Mouse (Mus musculus) hindbrain, embryonic 15.5 days (tissue): ENCODE data around the gene Foxn3. TPM values are rescaled to one million over a fixed set of nuclear protein-coding genes. Genes with fewer than 3 reads are reported as not detected.
A peak's percentile ranks its signal among the peaks of the same experiment; 100 is the strongest.

Experiments used
- ATAC-seq: fragments of 200-750 bp; cut with Nextera tagmentation; 2 replicates; pipeline ENCODE4 v1.8.0; 2017; ENCODE audit warnings: low read depth, moderate number of reproducible peaks, moderate TSS enrichment; ENCODE audit not compliant: low FRiP score
- H3K27ac ChIP-seq: fragments of 300-500 bp; sonication (generic); replicated peaks from 2 replicates; pipeline ENCODE4 v1.5.1; 2015; ENCODE audit warnings: mild to moderate bottlenecking, inconsistent platforms
- H3K27me3 ChIP-seq: fragments of 300-500 bp; sonication (generic); 2 replicates; pipeline ENCODE4 v1.6.1; 2015; ENCODE audit warnings: control low read depth, inconsistent platforms
- H3K36me3 ChIP-seq: fragments of 300-500 bp; sonication (generic); 2 replicates; pipeline ENCODE4 v1.6.1; 2015; ENCODE audit warnings: control low read depth, inconsistent platforms
- H3K4me1 ChIP-seq: fragments of 300-500 bp; sonication (generic); replicated peaks from 2 replicates; pipeline ENCODE4 v1.6.1; 2015; ENCODE audit warnings: control low read depth, inconsistent platforms
- H3K4me2 ChIP-seq: fragments of 300-500 bp; sonication (generic); 2 replicates; pipeline ENCODE4 v1.6.1; 2015; ENCODE audit warnings: moderate library complexity, mild to moderate bottlenecking, inconsistent platforms
- H3K4me3 ChIP-seq: fragments of 300-500 bp; sonication (generic); 2 replicates; pipeline ENCODE4 v1.5.1; 2015; ENCODE audit warnings: mild to moderate bottlenecking, inconsistent platforms
- H3K9ac ChIP-seq: fragments of 300-500 bp; sonication (generic); 2 replicates; pipeline ENCODE4 v1.6.1; 2015; ENCODE audit warnings: inconsistent platforms
- H3K9me3 ChIP-seq: fragments of 300-500 bp; sonication (generic); 2 replicates; pipeline ENCODE4 v1.6.1; 2016; ENCODE audit warnings: control low read depth, inconsistent platforms
- WGBS: fragments of 180-500 bp; shearing (Covaris S2); methylation state at CpG from one replicate; pipeline ENCODE4 v1.1.7; 2015; 5-methylcytosine and 5-hydroxymethylcytosine counted together
- polyA plus RNA-seq: library from polyadenylated mRNA; unstranded; fragments of >200 nt; fragmentation: Nextera tagmentation; extraction: Ambion mirVana; gene quantifications from 2 replicates; pipeline ENCODE4 v1.2.1, GENCODE M21; 2015

Foxn3 gene
- polyA plus RNA-seq, result 78.1 and 78.4 TPM in 2 replicates

- no peaks in the 10 kb centered on the region for H3K36me3 ChIP-seq
- peak within 1 kb of the TSS; percentile 87 for H3K27ac ChIP-seq
- peak within 1 kb of the TSS; percentile 65 for H3K4me2 ChIP-seq
- ATAC-seq, result peak; percentile 94
- H3K4me3 ChIP-seq, result peak within 1 kb of the TSS; percentile 91
- WGBS, result under 1% methylated on average over 54 of the region's 66 CpGs
- H3K27me3 ChIP-seq, result no peaks in the 10 kb centered on the region
- peaks cover 26% of the 10 kb centered on the region for H3K4me1 ChIP-seq
- H3K9ac ChIP-seq, result peak within 1 kb of the TSS; percentile 89
- no peaks in the 10 kb centered on the region for H3K9me3 ChIP-seq
These were observed at the start of gene Foxn3 for GRCm38 (mm10) chr12:99563219-99564059. Gene Foxn3, minus strand, starts transcription at chr12:99563582.

GRCm38 (mm10) chr12:99612181-99612871, 48.9 kb upstream of the Foxn3 start:
- no peaks in the 10 kb centered on the region for H3K4me1 ChIP-seq
- H3K27me3 ChIP-seq, result no peaks in the 10 kb centered on the region
- H3K9me3 ChIP-seq, result no peaks in the 10 kb centered on the region
- no peak overlapping the region for H3K4me2 ChIP-seq
- H3K36me3 ChIP-seq, result no peaks in the 10 kb centered on the region
- H3K27ac ChIP-seq, result no peak overlapping the region
- no peak overlapping the region for H3K9ac ChIP-seq
- WGBS, result 46% methylated on average over 9 of the region's 9 CpGs
- H3K4me3 ChIP-seq, result no peak overlapping the region
- ATAC-seq, result no peak

- Histone ChIP-seq H3K4me3 (no peak overlapping the region), H3K27ac (no peak overlapping the region), H3K9me3 (no peaks in the 10 kb centered on the region), H3K4me2 (no peak overlapping the region), H3K27me3 (no peaks in the 10 kb centered on the region), H3K4me1 (no peaks in the 10 kb centered on the region), H3K9ac (no peak overlapping the region), H3K36me3 (no peaks in the 10 kb centered on the region)
- no peak for ATAC-seq
- 90% methylated on average over 7 of the region's 7 CpGs for WGBS
These were observed 47.5 kb upstream of the Foxn3 start for GRCm38 (mm10) chr12:99610868-99611267.

DNA sequence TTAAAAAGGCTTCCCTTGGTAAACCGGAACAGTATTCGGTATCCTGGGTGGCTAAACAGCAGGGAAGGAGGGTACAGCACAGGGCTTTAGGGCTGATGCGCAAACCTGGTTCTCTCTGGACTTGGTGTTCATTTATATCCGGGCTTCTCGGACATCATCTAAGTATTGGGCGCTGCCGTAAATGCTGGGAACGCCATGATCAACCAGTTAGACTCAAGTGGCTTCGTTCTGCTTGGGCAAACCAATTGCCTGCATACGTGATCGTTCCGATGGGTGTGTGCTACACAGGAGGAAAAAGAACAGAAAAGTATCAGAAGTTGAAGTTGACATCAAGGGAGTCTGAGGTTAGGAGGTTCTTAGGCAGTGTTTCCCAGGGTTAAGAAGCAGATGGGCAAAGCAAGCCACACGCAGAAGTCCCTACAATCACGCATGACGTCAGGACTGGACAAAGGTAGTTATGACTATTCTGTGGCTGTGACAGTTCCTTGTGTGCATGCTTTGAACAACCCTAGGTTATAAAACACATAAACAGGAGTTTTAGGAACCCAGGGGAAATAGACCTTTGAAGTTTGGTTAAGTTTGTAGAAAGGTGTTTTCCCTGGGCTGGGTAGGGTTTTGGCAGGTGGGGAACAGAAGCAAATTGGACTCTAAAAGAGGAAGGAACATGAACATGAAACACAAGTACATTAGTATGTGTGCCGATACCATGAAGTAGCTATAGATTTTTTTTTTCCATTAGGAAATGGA, 46.9 kb upstream of the Foxn3 start:
- Histone ChIP-seq H3K36me3 (no peaks in the 10 kb centered on the region), H3K4me2 (no peak overlapping the region), H3K4me3 (no peak overlapping the region), H3K9ac (no peak overlapping the region), H3K27me3 (no peaks in the 10 kb centered on the region), H3K27ac (no peak overlapping the region), H3K4me1 (no peaks in the 10 kb centered on the region), H3K9me3 (no peaks in the 10 kb centered on the region)
- ATAC-seq, result no peak
- WGBS, result 93% methylated on average over 16 of the region's 16 CpGs

GRCm38 (mm10) chr12:99609643-99610042, 46.3 kb upstream of the Foxn3 start:
- Histone ChIP-seq H3K4me3 (no peak overlapping the region), H3K4me1 (no peaks in the 10 kb centered on the region), H3K4me2 (no peak overlapping the region), H3K9ac (no peak overlapping the region), H3K9me3 (no peaks in the 10 kb centered on the region), H3K36me3 (no peaks in the 10 kb centered on the region), H3K27ac (no peak overlapping the region), H3K27me3 (no peaks in the 10 kb centered on the region)
- no peak for ATAC-seq
- WGBS, result 79% methylated on average over 5 of the region's 5 CpGs

DNA sequence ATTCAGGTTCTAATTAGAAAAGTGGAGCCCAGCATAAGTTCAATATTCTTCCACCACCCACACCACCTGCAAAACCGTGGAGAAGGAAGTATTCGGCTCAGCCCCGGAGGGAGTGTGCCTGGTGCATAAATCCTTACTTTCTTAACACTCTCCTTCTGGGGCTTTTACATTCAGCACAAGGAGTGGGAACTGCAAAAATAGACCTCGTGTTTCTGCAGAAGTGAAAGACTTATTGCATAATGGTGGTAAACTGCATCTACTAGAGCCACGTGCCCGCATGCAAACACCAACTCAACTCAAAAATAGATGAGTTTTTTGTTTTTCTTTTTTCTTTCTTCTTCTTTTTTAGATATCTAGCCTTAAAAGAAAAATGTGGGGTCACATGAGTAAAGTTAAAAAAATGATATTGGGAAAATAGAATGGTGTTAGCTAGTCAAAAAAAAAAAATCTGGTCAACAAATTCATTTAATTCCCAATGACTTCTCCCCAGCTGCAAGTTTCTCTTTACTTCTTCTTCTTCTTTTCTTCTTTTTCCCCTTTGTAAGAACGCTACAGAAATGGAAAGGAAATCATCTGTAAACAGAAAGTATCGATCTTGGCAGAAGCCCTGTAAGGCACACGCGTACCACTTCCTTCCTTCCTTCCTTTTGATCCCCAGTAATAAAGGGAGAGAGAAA, 45.0 kb upstream of the Foxn3 start:
- Histone ChIP-seq H3K27me3 (no peaks in the 10 kb centered on the region), H3K9ac (no peak overlapping the region), H3K4me2 (no peak overlapping the region), H3K27ac (no peak overlapping the region), H3K9me3 (no peaks in the 10 kb centered on the region), H3K36me3 (no peaks in the 10 kb centered on the region), H3K4me3 (no peak overlapping the region), H3K4me1 (no peaks in the 10 kb centered on the region)
- 89% methylated on average over 10 of the region's 10 CpGs for WGBS
- no peak for ATAC-seq

DNA sequence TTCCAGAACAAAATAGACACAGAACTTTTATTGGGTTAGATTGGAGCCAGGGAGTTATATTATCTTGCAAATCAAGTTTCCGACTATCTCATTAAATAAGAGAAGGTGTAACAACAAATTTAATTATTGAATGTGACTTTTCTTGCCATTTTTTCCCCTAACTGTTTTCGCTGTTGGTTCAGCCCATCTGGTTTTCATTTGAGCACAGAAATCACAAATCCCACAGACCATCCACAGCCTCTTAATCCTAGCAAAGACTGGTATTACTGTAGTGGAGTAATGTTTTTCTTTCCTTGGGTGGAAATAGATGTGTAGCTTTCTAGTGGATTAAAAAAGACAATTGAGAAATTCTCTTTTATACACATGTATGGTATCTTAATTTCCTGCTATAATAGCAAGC, 40.0 kb upstream of the Foxn3 start:
- Histone ChIP-seq H3K27me3 (no peaks in the 10 kb centered on the region), H3K4me1 (0 out of 2 replicates have a peak, but pooled peaks cover 6% of the 10 kb centered on the region), H3K4me3 (no peak overlapping the region), H3K4me2 (no peak overlapping the region), H3K9me3 (no peaks in the 10 kb centered on the region), H3K36me3 (no peaks in the 10 kb centered on the region), H3K27ac (no peak overlapping the region), H3K9ac (no peak overlapping the region)
- no peak for ATAC-seq
- 78% methylated on average over 2 of the region's 2 CpGs for WGBS

- Histone ChIP-seq H3K27me3 (no peaks in the 10 kb centered on the region), H3K4me2 (no peak overlapping the region), H3K9ac (no peak overlapping the region), H3K27ac (no peak overlapping the region), H3K36me3 (no peaks in the 10 kb centered on the region), H3K4me1 (0 out of 2 replicates have a peak, but pooled peaks cover 6% of the 10 kb centered on the region), H3K9me3 (no peaks in the 10 kb centered on the region), H3K4me3 (no peak overlapping the region)
- WGBS, result 94% methylated on average over 3 of the region's 3 CpGs
- no peak for ATAC-seq
These were observed 38.5 kb upstream of the Foxn3 start for GRCm38 (mm10) chr12:99601841-99602240.

- Histone ChIP-seq H3K27ac (no peak overlapping the region), H3K9ac (no peak overlapping the region), H3K36me3 (no peaks in the 10 kb centered on the region), H3K9me3 (no peaks in the 10 kb centered on the region), H3K4me3 (no peak overlapping the region), H3K4me2 (no peak overlapping the region), H3K27me3 (no peaks in the 10 kb centered on the region), H3K4me1 (0 out of 2 replicates have a peak, but pooled peaks cover 6% of the 10 kb centered on the region)
- ATAC-seq, result no peak
- 55% methylated on average over 8 of the region's 8 CpGs for WGBS
These were observed 38.0 kb upstream of the Foxn3 start for GRCm38 (mm10) chr12:99601392-99601791.

DNA sequence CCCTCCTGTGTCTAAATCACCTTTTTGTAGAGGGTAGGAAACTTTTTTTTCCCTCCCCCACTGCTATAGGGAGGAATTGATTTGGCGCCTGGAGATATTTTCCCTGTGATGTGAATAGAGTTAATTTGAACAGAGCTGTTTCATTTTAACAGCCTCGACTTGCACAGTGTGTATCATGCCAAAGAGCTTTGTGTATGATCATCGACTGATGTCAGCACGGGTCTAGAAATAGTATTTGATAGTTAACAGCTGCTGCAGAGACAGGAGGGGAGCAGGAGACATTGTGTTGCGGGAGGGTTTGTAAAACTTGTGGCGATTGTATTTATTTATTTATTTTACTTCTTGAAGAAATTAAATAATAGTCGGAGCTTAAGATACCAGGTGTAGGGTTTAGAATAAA, 36.2 kb upstream of the Foxn3 start:
- Histone ChIP-seq H3K27me3 (no peaks in the 10 kb centered on the region), H3K9me3 (no peaks in the 10 kb centered on the region), H3K4me2 (no peak overlapping the region), H3K4me1 (0 out of 2 replicates have a peak, but pooled peaks cover 6% of the 10 kb centered on the region), H3K4me3 (no peak overlapping the region), H3K9ac (no peak overlapping the region), H3K36me3 (no peaks in the 10 kb centered on the region), H3K27ac (no peak overlapping the region)
- 65% methylated on average over 7 of the region's 7 CpGs for WGBS
- no peak for ATAC-seq

- no peaks in the 10 kb centered on the region for H3K27me3 ChIP-seq
- H3K4me1 ChIP-seq, result 0 out of 2 replicates have a peak, but pooled peaks cover 3% of the 10 kb centered on the region
- no peaks in the 10 kb centered on the region for H3K36me3 ChIP-seq
- 92% methylated on average over 2 of the region's 2 CpGs for WGBS
- no peak overlapping the region for H3K27ac ChIP-seq
- H3K9me3 ChIP-seq, result no peaks in the 10 kb centered on the region
- H3K9ac ChIP-seq, result no peak overlapping the region
- H3K4me3 ChIP-seq, result no peak overlapping the region
- no peak overlapping the region for H3K4me2 ChIP-seq
- no peak for ATAC-seq
These were observed 33.0 kb upstream of the Foxn3 start for GRCm38 (mm10) chr12:99596397-99596796.
